8 mouse cellular contexts compared by ENCODE assay signal in the genomic region with DNA sequence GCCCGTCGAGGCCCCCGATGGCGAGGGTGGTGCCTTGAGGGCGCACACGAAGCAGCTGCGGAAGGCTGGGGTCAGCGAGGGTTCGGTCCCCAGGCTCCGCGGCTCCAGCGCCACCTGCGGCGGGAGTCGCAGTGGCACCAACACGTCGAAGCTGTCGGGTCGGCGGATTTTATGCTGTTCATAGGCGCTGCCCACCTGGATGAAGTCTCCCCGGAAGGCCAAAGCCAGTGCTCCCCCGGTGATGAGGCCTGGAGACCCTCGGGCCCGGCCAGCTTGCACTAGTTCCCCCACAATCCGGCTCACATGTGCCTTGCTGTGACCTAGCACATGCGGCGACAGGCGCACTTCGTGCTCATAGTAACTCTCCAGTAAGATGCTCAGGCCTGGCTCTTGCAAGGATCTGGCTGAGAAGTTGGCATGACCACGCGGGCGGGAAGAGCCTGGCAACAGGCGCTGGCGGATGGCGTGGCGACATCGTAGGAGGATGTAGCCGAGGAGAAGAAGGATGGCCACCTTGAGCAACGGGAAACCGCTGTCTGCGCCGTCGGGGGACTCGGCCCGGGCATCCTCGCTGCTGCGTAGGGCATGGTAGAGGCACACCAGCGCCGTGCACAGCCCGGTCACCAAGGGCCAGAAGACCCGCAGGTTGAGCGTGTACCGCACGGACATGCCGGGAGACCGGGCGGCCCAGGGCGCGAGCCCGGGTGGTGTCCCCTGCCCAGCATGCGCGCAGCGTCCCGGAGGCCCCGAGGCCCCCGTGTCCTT. TPM values are rescaled to one million over a fixed set of nuclear protein-coding genes. Genes with fewer than 3 reads are reported as not detected.
DNase-seq lines count a peak whose midpoint lies in the region; ATAC-seq lines count a peak whose summit lies in the region.

No protein-coding gene starts in this region.

- no peaks in the 10 kb centered on the region for H3K36me3 ChIP-seq in forebrain, embryonic 11.5 days (ENCODE audit: control insufficient read depth, insufficient read depth, low read length)
- H3K36me3 ChIP-seq in hindbrain, embryonic 11.5 days (ENCODE audit: control insufficient read depth, insufficient read depth, low read length), result no peaks in the 10 kb centered on the region
- no peaks in the 10 kb centered on the region for H3K36me3 ChIP-seq in liver, embryonic 15.5 days (replicated peaks)
- H3K36me3 ChIP-seq in neural tube, embryonic 12.5 days, result no peaks in the 10 kb centered on the region

- H3K27ac ChIP-seq in forebrain, embryonic 11.5 days (ENCODE audit: low read depth, low read length), result no peak overlapping the region
- H3K27ac ChIP-seq in hindbrain, embryonic 11.5 days (ENCODE audit: low read depth, low read length), result no peak overlapping the region
- H3K27ac ChIP-seq in liver, embryonic 15.5 days (replicated peaks), result peak overlapping the region; percentile 72
- H3K27ac ChIP-seq in neural tube, embryonic 12.5 days, result no peak overlapping the region

- intact Hi-C loops in heart, postnatal 25 days (cut with DNase I), result loop anchor here (1.0 kb wide), 1 partner anchor 42 kb away; no protein-coding TSS in a partner anchor

- peak overlapping the region; percentile 79 for H3K4me2 ChIP-seq in forebrain, embryonic 11.5 days (ENCODE audit: low read depth, low read length, severe bottlenecking)
- H3K4me2 ChIP-seq in hindbrain, embryonic 11.5 days (replicated peaks; ENCODE audit: low read depth, low read length), result peak overlapping the region; percentile 84
- peak overlapping the region; percentile 67 for H3K4me2 ChIP-seq in liver, embryonic 15.5 days
- H3K4me2 ChIP-seq in neural tube, embryonic 12.5 days (replicated peaks), result peak overlapping the region; percentile 86

- peak overlapping the region; percentile 56 for H3K4me3 ChIP-seq in forebrain, embryonic 11.5 days (ENCODE audit: low read depth, low read length)
- peak overlapping the region; percentile 60 for H3K4me3 ChIP-seq in hindbrain, embryonic 11.5 days (ENCODE audit: low read depth, low read length)
- peak overlapping the region; percentile 63 for H3K4me3 ChIP-seq in liver, embryonic 15.5 days (replicated peaks)
- H3K4me3 ChIP-seq in neural tube, embryonic 12.5 days, result peak overlapping the region; percentile 52

- peak; percentile 47 for ATAC-seq in forebrain, embryonic 11.5 days (replicated peaks; ENCODE audit: low FRiP score)
- ATAC-seq in hindbrain, embryonic 11.5 days (ENCODE audit: low FRiP score), result peak; percentile 65
- peak; percentile 36 for ATAC-seq in liver, embryonic 15.5 days (ENCODE audit: insufficient read depth)
- ATAC-seq in neural tube, embryonic 12.5 days (ENCODE audit: low FRiP score, low read depth), result peak; percentile 41

- H3K27me3 ChIP-seq in forebrain, embryonic 11.5 days (ENCODE audit: control insufficient read depth, insufficient read depth, low read length), result peaks cover 37% of the 10 kb centered on the region
- H3K27me3 ChIP-seq in hindbrain, embryonic 11.5 days (ENCODE audit: control insufficient read depth, insufficient read depth, low read length), result peaks cover 41% of the 10 kb centered on the region
- H3K27me3 ChIP-seq in liver, embryonic 15.5 days, result peaks cover 35% of the 10 kb centered on the region
- H3K27me3 ChIP-seq in neural tube, embryonic 12.5 days (replicated peaks), result peaks cover 37% of the 10 kb centered on the region

- peak overlapping the region; percentile 61 for H3K9ac ChIP-seq in forebrain, embryonic 11.5 days (ENCODE audit: low read length)
- peak overlapping the region; percentile 75 for H3K9ac ChIP-seq in hindbrain, embryonic 11.5 days (ENCODE audit: low read depth, low read length)
- peak overlapping the region; percentile 58 for H3K9ac ChIP-seq in liver, embryonic 15.5 days
- H3K9ac ChIP-seq in neural tube, embryonic 12.5 days, result peak overlapping the region; percentile 75

- H3K4me1 ChIP-seq in forebrain, embryonic 11.5 days (replicated peaks; ENCODE audit: control insufficient read depth, insufficient read depth, low read length), result 0 out of 2 replicates have a peak, but pooled peaks cover 2% of the 10 kb centered on the region
- 0 out of 2 replicates have a peak, but pooled peaks cover 3% of the 10 kb centered on the region for H3K4me1 ChIP-seq in hindbrain, embryonic 11.5 days (replicated peaks; ENCODE audit: control insufficient read depth, insufficient read depth, low read length)
- H3K4me1 ChIP-seq in liver, embryonic 15.5 days (replicated peaks), result peaks cover 30% of the 10 kb centered on the region
- peaks cover 19% of the 10 kb centered on the region for H3K4me1 ChIP-seq in neural tube, embryonic 12.5 days

- WGBS in forebrain, embryonic 11.5 days, result 3% methylated on average over 67 of the region's 67 CpGs
- WGBS in hindbrain, embryonic 11.5 days, result 3% methylated on average over 62 of the region's 67 CpGs
- 13% methylated on average over 67 of the region's 67 CpGs for WGBS in liver, embryonic 15.5 days (ENCODE audit: insufficient replicate concordance)
- WGBS in neural tube, embryonic 12.5 days, result 2% methylated on average over 66 of the region's 67 CpGs

- DNase-seq in heart, adult 18-20 months, result peak; percentile 47 to 64
- no peak for DNase-seq in heart, postnatal 25 days (ENCODE audit: low spot score)
- DNase-seq in NIH3T3 (ENCODE audit: low read depth), result peak; percentile 70
- peak; percentile 70 for DNase-seq in forebrain, embryonic 11.5 days (ENCODE audit: low spot score)
- peak; percentile 68 for DNase-seq in hindbrain, embryonic 11.5 days (ENCODE audit: low spot score)
- no peak for DNase-seq in MN1 (ENCODE audit: low spot score)

- no peaks in the 10 kb centered on the region for H3K9me3 ChIP-seq in forebrain, embryonic 11.5 days (ENCODE audit: control insufficient read depth, low read length)
- no peaks in the 10 kb centered on the region for H3K9me3 ChIP-seq in hindbrain, embryonic 11.5 days (ENCODE audit: control insufficient read depth, low read length)
- no peaks in the 10 kb centered on the region for H3K9me3 ChIP-seq in liver, embryonic 15.5 days (replicated peaks)
- no peaks in the 10 kb centered on the region for H3K9me3 ChIP-seq in neural tube, embryonic 12.5 days

RNA-seq across cellular contexts. Expression of gene Itpripl2, which starts 0.9 kb away (rescaled TPM):
- total RNA-seq in heart, adult 18-20 months (2021), result 10 to 100 TPM; 19.1 to 23.7 TPM
- 10 to 100 TPM; 22.3 to 30.5 TPM for total RNA-seq in heart, postnatal 25 days (2021)
- 0.61 and 1.1 TPM in 2 replicates for polyA plus RNA-seq in forebrain, embryonic 11.5 days (2014; fragmentation: Nextera tagmentation; extraction: Ambion mirVana)
- polyA plus RNA-seq in hindbrain, embryonic 11.5 days (2014; fragmentation: Nextera tagmentation; extraction: Ambion mirVana), result 0.92 and 1.4 TPM in 2 replicates
- 1.1 and 1.2 TPM in 2 replicates for polyA plus RNA-seq in liver, embryonic 15.5 days (2015; fragmentation: Nextera tagmentation; extraction: Ambion mirVana)
- polyA plus RNA-seq in neural tube, embryonic 12.5 days (2016; fragmentation: Nextera tagmentation; extraction: Ambion mirVana), result 2.0 and 2.4 TPM in 2 replicates

RNA-seq across cellular contexts. Expression of gene Coq7, which starts 42.3 kb away (rescaled TPM):
- total RNA-seq in heart, adult 18-20 months (2021), result 100 to 1,000 TPM; 120 to 126 TPM
- 100 to 1,000 TPM; 109 to 115 TPM for total RNA-seq in heart, postnatal 25 days (2021)
- 105 and 121 TPM in 2 replicates for polyA plus RNA-seq in forebrain, embryonic 11.5 days (2014; fragmentation: Nextera tagmentation; extraction: Ambion mirVana)
- polyA plus RNA-seq in hindbrain, embryonic 11.5 days (2014; fragmentation: Nextera tagmentation; extraction: Ambion mirVana), result 103 and 115 TPM in 2 replicates
- 37.6 and 38.8 TPM in 2 replicates for polyA plus RNA-seq in liver, embryonic 15.5 days (2015; fragmentation: Nextera tagmentation; extraction: Ambion mirVana)
- polyA plus RNA-seq in neural tube, embryonic 12.5 days (2016; fragmentation: Nextera tagmentation; extraction: Ambion mirVana), result 100 and 101 TPM in 2 replicates

RNA-seq across cellular contexts. Expression of gene Syt17, which starts 42.8 kb away (rescaled TPM):
- 1 to 10 TPM in 1 of 2 experiments, under 1 TPM in 1; 0.57 to 1.2 TPM for total RNA-seq in heart, adult 18-20 months (2021)
- 1 to 10 TPM; 1.3 to 1.7 TPM for total RNA-seq in heart, postnatal 25 days (2021)
- polyA plus RNA-seq in forebrain, embryonic 11.5 days (2014; fragmentation: Nextera tagmentation; extraction: Ambion mirVana), result 2.4 and 3.2 TPM in 2 replicates
- 3.1 and 4.1 TPM in 2 replicates for polyA plus RNA-seq in hindbrain, embryonic 11.5 days (2014; fragmentation: Nextera tagmentation; extraction: Ambion mirVana)
- polyA plus RNA-seq in liver, embryonic 15.5 days (2015; fragmentation: Nextera tagmentation; extraction: Ambion mirVana), result 0.28 and 0.35 TPM in 2 replicates
- 7.2 and 8.2 TPM in 2 replicates for polyA plus RNA-seq in neural tube, embryonic 12.5 days (2016; fragmentation: Nextera tagmentation; extraction: Ambion mirVana)

Comparison
In these comparisons a context has a peak if more than half of its experiments do, and no peak if none do; other contexts are left out.
1. DNase-seq: peak in heart, adult 18-20 months (2 of 2), NIH3T3 (single experiment), forebrain, embryonic 11.5 days (single experiment) and hindbrain, embryonic 11.5 days (single experiment); none in heart, postnatal 25 days (single experiment) and MN1 (single experiment).
2. Peak in every context shown above with its lines, with median percentiles within 50 percentile points of each other: ATAC-seq, H3K4me2 ChIP-seq, H3K4me3 ChIP-seq and H3K9ac ChIP-seq.